Mouse (Mus musculus) neural tube, embryonic 13.5 days (tissue): ENCODE results near the gene Tspan12. TPM values are rescaled to one million over a fixed set of nuclear protein-coding genes. Genes with fewer than 3 reads are reported as not detected.
"Not testable (repeated sequence)": the region's sequence is repeated elsewhere in the genome, so short reads cannot be mapped to it uniquely, and the experiment has no call there.

Experiments used
- ATAC-seq: fragments of 200-750 bp; cut with Nextera tagmentation; 2 replicates; pipeline ENCODE4 v1.8.0; 2017; ENCODE audit warnings: low read depth, mild to moderate bottlenecking, moderate TSS enrichment, moderate library complexity
- H3K27ac ChIP-seq: fragments of 300-500 bp; sonication (generic); replicated peaks from 2 replicates; pipeline ENCODE4 v1.5.1; 2015; ENCODE audit warnings: moderate library complexity, mild to moderate bottlenecking, inconsistent platforms
- H3K27me3 ChIP-seq: fragments of 300-500 bp; sonication (generic); 2 replicates; pipeline ENCODE4 v1.6.1; 2015; ENCODE audit warnings: mild to moderate bottlenecking, inconsistent platforms
- H3K36me3 ChIP-seq: fragments of 300-500 bp; sonication (generic); 2 replicates; pipeline ENCODE4 v1.6.1; 2015; ENCODE audit warnings: mild to moderate bottlenecking, inconsistent platforms
- H3K4me1 ChIP-seq: fragments of 300-500 bp; sonication (generic); replicated peaks from 2 replicates; pipeline ENCODE4 v1.6.1; 2015; ENCODE audit warnings: inconsistent platforms
- H3K4me2 ChIP-seq: fragments of 300-500 bp; sonication (generic); 2 replicates; pipeline ENCODE4 v1.6.1; 2015; ENCODE audit warnings: inconsistent platforms, mild to moderate bottlenecking, moderate library complexity
- H3K4me3 ChIP-seq: fragments of 300-500 bp; sonication (generic); 2 replicates; pipeline ENCODE4 v1.5.1; 2015; ENCODE audit warnings: mild to moderate bottlenecking, inconsistent platforms
- H3K9ac ChIP-seq: fragments of 300-500 bp; sonication (generic); 2 replicates; pipeline ENCODE4 v1.6.1; 2015; ENCODE audit warnings: moderate library complexity, mild to moderate bottlenecking, inconsistent platforms
- H3K9me3 ChIP-seq: fragments of 300-500 bp; sonication (generic); 2 replicates; pipeline ENCODE4 v1.6.1; 2016; ENCODE audit warnings: inconsistent platforms
- WGBS: fragments of 180-500 bp; shearing (Covaris S2); methylation state at CpG from one replicate; pipeline ENCODE4 v1.1.7; 2015; 5-methylcytosine and 5-hydroxymethylcytosine counted together
- polyA plus RNA-seq: library from polyadenylated mRNA; unstranded; fragments of >200 nt; fragmentation: Nextera tagmentation; extraction: Ambion mirVana; gene quantifications from 2 replicates; pipeline ENCODE4 v1.2.1, GENCODE M21; 2015

Gene Tspan12
- polyA plus RNA-seq, 1 experiment from 2014 or later, result 77.5 TPM

GRCm38 (mm10) chr6:21794337-21795071 is 57.8 kb downstream of the Tspan12 start:
- H3K27me3 ChIP-seq, result no peaks in the 10 kb centered on the region
- 82% methylated on average over 11 of the region's 11 CpGs for WGBS
- H3K9ac ChIP-seq, result no peak overlapping the region
- peak; percentile 65; the same call in 1 of the 2 replicates for ATAC-seq
- no peaks in the 10 kb centered on the region for H3K9me3 ChIP-seq
- no peaks in the 10 kb centered on the region for H3K4me1 ChIP-seq
- peaks cover 19% of the 10 kb centered on the region for H3K36me3 ChIP-seq
- no peak overlapping the region for H3K4me2 ChIP-seq
- H3K4me3 ChIP-seq, result no peak overlapping the region
- H3K27ac ChIP-seq, result no peak overlapping the region

- H3K4me1 ChIP-seq, result no peaks in the 10 kb centered on the region; the same call in 1 of the 2 replicates
- H3K27ac ChIP-seq, result no peak overlapping the region
- H3K4me2 ChIP-seq, result no peak overlapping the region
- H3K27me3 ChIP-seq, result no peaks in the 10 kb centered on the region
- no peaks in the 10 kb centered on the region for H3K9me3 ChIP-seq
- 78% methylated on average over 7 of the region's 7 CpGs for WGBS
- H3K9ac ChIP-seq, result no peak overlapping the region
- no peak for ATAC-seq
- peaks cover 7% of the 10 kb centered on the region; the same call in 1 of the 2 replicates for H3K36me3 ChIP-seq
- H3K4me3 ChIP-seq, result no peak overlapping the region
Observed at GRCm38 (mm10) chr6:21791307-21791706, 61.0 kb downstream of the Tspan12 start.

GRCm38 (mm10) chr6:21790550-21791086 is 61.7 kb downstream of the Tspan12 start:
- Histone ChIP-seq H3K9me3 (no peaks in the 10 kb centered on the region), H3K4me2 (no peak overlapping the region), H3K4me1 (no peaks in the 10 kb centered on the region; the same call in 1 of the 2 replicates), H3K4me3 (no peak overlapping the region), H3K27ac (no peak overlapping the region), H3K27me3 (no peaks in the 10 kb centered on the region), H3K36me3 (peaks cover 7% of the 10 kb centered on the region; the same call in 1 of the 2 replicates), H3K9ac (no peak overlapping the region)
- WGBS, result 89% methylated on average over 4 of the region's 4 CpGs
- no peak for ATAC-seq

- no peak overlapping the region for H3K27ac ChIP-seq
- H3K9me3 ChIP-seq, result no peaks in the 10 kb centered on the region
- no peak overlapping the region for H3K4me2 ChIP-seq
- no peak for ATAC-seq
- no peaks in the 10 kb centered on the region; the same call in 1 of the 2 replicates for H3K4me1 ChIP-seq
- 74% methylated on average over 2 of the region's 2 CpGs for WGBS
- H3K36me3 ChIP-seq, result peaks cover 7% of the 10 kb centered on the region; the same call in 1 of the 2 replicates
- no peaks in the 10 kb centered on the region for H3K27me3 ChIP-seq
- no peak overlapping the region for H3K9ac ChIP-seq
- H3K4me3 ChIP-seq, result no peak overlapping the region
Observed at GRCm38 (mm10) chr6:21790036-21790435, 62.3 kb downstream of the Tspan12 start.

GRCm38 (mm10) chr6:21789582-21789981 is 62.7 kb downstream of the Tspan12 start:
- not testable (repeated sequence) for ATAC-seq, H3K27me3 ChIP-seq, H3K9me3 ChIP-seq, H3K9ac ChIP-seq, H3K27ac ChIP-seq, H3K4me2 ChIP-seq, H3K4me1 ChIP-seq, H3K4me3 ChIP-seq, H3K36me3 ChIP-seq
- 82% methylated on average over 1 of the region's 1 CpGs for WGBS

GRCm38 (mm10) chr6:21787757-21788156 is 64.6 kb downstream of the Tspan12 start:
- no peaks in the 10 kb centered on the region; the same call in 1 of the 2 replicates for H3K4me1 ChIP-seq
- no peaks in the 10 kb centered on the region for H3K9me3 ChIP-seq
- no peaks in the 10 kb centered on the region; the same call in 1 of the 2 replicates for H3K36me3 ChIP-seq
- H3K27ac ChIP-seq, result no peak overlapping the region
- 49% methylated on average over 11 of the region's 11 CpGs for WGBS
- ATAC-seq, result peak; percentile 36; the same call in 1 of the 2 replicates
- H3K4me2 ChIP-seq, result no peak overlapping the region
- H3K9ac ChIP-seq, result no peak overlapping the region
- H3K27me3 ChIP-seq, result no peaks in the 10 kb centered on the region
- no peak overlapping the region for H3K4me3 ChIP-seq

GRCm38 (mm10) chr6:21787274-21787673 is 65.0 kb downstream of the Tspan12 start:
- Histone ChIP-seq H3K4me2 (no peak overlapping the region), H3K36me3 (no peaks in the 10 kb centered on the region; the same call in 1 of the 2 replicates), H3K4me3 (no peak overlapping the region), H3K4me1 (no peaks in the 10 kb centered on the region; the same call in 1 of the 2 replicates), H3K9ac (no peak overlapping the region), H3K27me3 (no peaks in the 10 kb centered on the region), H3K27ac (0 out of 2 replicates have a peak overlapping the region, but pooled peaks have one; percentile 2), H3K9me3 (no peaks in the 10 kb centered on the region)
- ATAC-seq, result no peak
- WGBS, result 57% methylated on average over 6 of the region's 6 CpGs

GRCm38 (mm10) chr6:21774213-21774916 is 78.0 kb downstream of the Tspan12 start:
- WGBS, result 89% methylated on average over 7 of the region's 7 CpGs
- Histone ChIP-seq H3K4me3 (no peak overlapping the region), H3K27me3 (no peaks in the 10 kb centered on the region), H3K4me1 (no peaks in the 10 kb centered on the region), H3K9ac (no peak overlapping the region), H3K4me2 (no peak overlapping the region), H3K9me3 (no peaks in the 10 kb centered on the region), H3K36me3 (peaks cover 4% of the 10 kb centered on the region), H3K27ac (no peak overlapping the region)
- ATAC-seq, result no peak

- Histone ChIP-seq H3K9ac (no peak overlapping the region), H3K4me2 (no peak overlapping the region), H3K9me3 (no peaks in the 10 kb centered on the region), H3K27ac (no peak overlapping the region), H3K4me3 (no peak overlapping the region), H3K4me1 (0 out of 2 replicates have a peak, but pooled peaks cover 11% of the 10 kb centered on the region), H3K36me3 (peaks cover 4% of the 10 kb centered on the region), H3K27me3 (no peaks in the 10 kb centered on the region)
- 84% methylated on average over 1 of the region's 1 CpGs for WGBS
- ATAC-seq, result no peak
Observed at GRCm38 (mm10) chr6:21769447-21769809, 82.9 kb downstream of the Tspan12 start.

- Histone ChIP-seq H3K36me3 (peaks cover 4% of the 10 kb centered on the region), H3K27me3 (no peaks in the 10 kb centered on the region), H3K9me3 (no peaks in the 10 kb centered on the region), H3K4me3 (no peak overlapping the region), H3K4me2 (no peak overlapping the region), H3K27ac (no peak overlapping the region; the same call in 1 of the 2 replicates), H3K9ac (no peak overlapping the region), H3K4me1 (0 out of 2 replicates have a peak, but pooled peaks cover 11% of the 10 kb centered on the region)
- ATAC-seq, result peak; percentile 38; the same call in 1 of the 2 replicates
- WGBS, result 82% methylated on average over 9 of the region's 9 CpGs
Observed at GRCm38 (mm10) chr6:21768745-21769446, 83.4 kb downstream of the Tspan12 start.

- H3K4me3 ChIP-seq, result peak overlapping the region; percentile 15; the same call in 1 of the 2 replicates
- H3K9ac ChIP-seq, result 0 out of 2 replicates have a peak overlapping the region, but pooled peaks have one; percentile 43
- 47% methylated on average over 12 of the region's 12 CpGs for WGBS
- H3K4me2 ChIP-seq, result peak overlapping the region; percentile 46
- peak overlapping the region; percentile 61 for H3K27ac ChIP-seq
- peak; percentile 77 for ATAC-seq
- no peaks in the 10 kb centered on the region for H3K27me3 ChIP-seq
- 0 out of 2 replicates have a peak, but pooled peaks cover 11% of the 10 kb centered on the region for H3K4me1 ChIP-seq
- peaks cover 4% of the 10 kb centered on the region for H3K36me3 ChIP-seq
- no peaks in the 10 kb centered on the region for H3K9me3 ChIP-seq
Observed at GRCm38 (mm10) chr6:21767787-21768221, 84.5 kb downstream of the Tspan12 start.
